Mouse (Mus musculus): ENCODE measurements around the gene Vstm2l.

Gene Vstm2l

GRCm38 (mm10) chr2:157932655-157933054 is 18.2 kb downstream of the Vstm2l start:
- no peak for DNase-seq (ENCODE audit: low read depth, low spot score)

GRCm38 (mm10) chr2:157935444-157936171 is 21.2 kb downstream of the Vstm2l start:
- DNase-seq (ENCODE audit: low read depth, low spot score): no peak

- no peak for DNase-seq (ENCODE audit: low read depth, low spot score)
Observed at GRCm38 (mm10) chr2:157936676-157937075, 22.2 kb downstream of the Vstm2l start.

GRCm38 (mm10) chr2:157940586-157941185 is 26.2 kb downstream of the Vstm2l start:
- DNase-seq (ENCODE audit: low read depth, low spot score): no peak

- peak; percentile 76 for DNase-seq (ENCODE audit: low read depth, low spot score)
Observed at GRCm38 (mm10) chr2:157943514-157944155, 29.2 kb downstream of the Vstm2l start.

GRCm38 (mm10) chr2:157944156-157944893 is 29.9 kb downstream of the Vstm2l start:
- DNase-seq (ENCODE audit: low read depth, low spot score): no peak

- DNase-seq (ENCODE audit: low read depth, low spot score): no peak
Observed at GRCm38 (mm10) chr2:157953978-157954377, 39.5 kb downstream of the Vstm2l start.

- DNase-seq (ENCODE audit: low read depth, low spot score): peak; percentile 34
Observed at GRCm38 (mm10) chr2:157957707-157958108, 43.3 kb downstream of the Vstm2l start.

- no peak for DNase-seq (ENCODE audit: low read depth, low spot score)
Observed at GRCm38 (mm10) chr2:157967856-157968255, 53.4 kb downstream of the Vstm2l start.

- no peak for DNase-seq (ENCODE audit: low read depth, low spot score)
Observed at GRCm38 (mm10) chr2:157970124-157970523, 55.7 kb downstream of the Vstm2l start.

GRCm38 (mm10) chr2:157970669-157971068 is 56.2 kb downstream of the Vstm2l start:
- DNase-seq (ENCODE audit: low read depth, low spot score): peak; percentile 86

GRCm38 (mm10) chr2:157974604-157975501 is 60.4 kb downstream of the Vstm2l start:
- peak; percentile 41 for DNase-seq (ENCODE audit: low read depth, low spot score)

GRCm38 (mm10) chr2:157975595-157975994 is 61.1 kb downstream of the Vstm2l start:
- DNase-seq (ENCODE audit: low read depth, low spot score): peak; percentile 71

- DNase-seq (ENCODE audit: low read depth, low spot score): no peak
Observed at GRCm38 (mm10) chr2:157979241-157979640, 64.8 kb downstream of the Vstm2l start.

GRCm38 (mm10) chr2:157982727-157983126 is 68.3 kb downstream of the Vstm2l start:
- DNase-seq (ENCODE audit: low read depth, low spot score): no peak

GRCm38 (mm10) chr2:157983276-157983675 is 68.8 kb downstream of the Vstm2l start:
- no peak for DNase-seq (ENCODE audit: low read depth, low spot score)

GRCm38 (mm10) chr2:157985611-157986010 is 71.2 kb downstream of the Vstm2l start:
- no peak for DNase-seq (ENCODE audit: low read depth, low spot score)

GRCm38 (mm10) chr2:157986235-157986634 is 71.8 kb downstream of the Vstm2l start:
- no peak for DNase-seq (ENCODE audit: low read depth, low spot score)

GRCm38 (mm10) chr2:157988416-157989190 is 74.2 kb downstream of the Vstm2l start:
- DNase-seq (ENCODE audit: low read depth, low spot score): no peak

GRCm38 (mm10) chr2:157989946-157990345 is 75.5 kb downstream of the Vstm2l start:
- DNase-seq (ENCODE audit: low read depth, low spot score): peak; percentile 49
